ENCODE assay signal across 9 mouse cellular contexts in the genomic region with DNA sequence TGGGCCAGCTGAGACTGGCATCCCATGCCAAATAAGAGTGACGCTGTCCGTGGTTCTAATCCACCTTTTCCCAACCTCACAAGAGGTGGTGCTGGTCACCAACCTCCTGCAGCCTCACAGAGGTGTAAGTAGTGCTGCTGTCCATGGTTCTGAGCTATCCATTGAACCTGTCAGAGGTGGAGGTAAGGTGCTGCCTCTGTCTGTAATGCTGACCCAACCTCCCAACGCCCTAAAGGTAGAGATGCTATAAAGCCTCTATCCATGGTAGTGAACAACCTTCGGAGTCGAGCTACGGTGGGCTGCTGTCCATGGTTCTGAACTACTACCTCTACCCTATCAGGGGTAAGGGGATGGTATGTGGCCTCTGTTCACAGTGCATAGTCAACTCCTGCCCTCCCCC. TPM values are rescaled to one million over a fixed set of nuclear protein-coding genes. Genes with fewer than 3 reads are reported as not detected.
DNase-seq lines count a peak whose midpoint lies in the region; ATAC-seq and TF ChIP-seq lines count a peak whose summit lies in the region.
"Had no signal": no experiment of that assay in that cellular context is flagged by ENCODE, and none has a peak within 500 bp of the region (broad histone marks: within the 10 kb centered on the region; RNA-seq: fewer than 3 reads in every experiment).

No protein-coding gene starts in this region.

- no peaks in the 10 kb centered on the region for H3K9me3 ChIP-seq in hindbrain, embryonic 11.5 days (ENCODE audit: control insufficient read depth, low read length)
- no peaks in the 10 kb centered on the region for H3K9me3 ChIP-seq in hindbrain, embryonic 12.5 days (replicated peaks)
- H3K9me3 ChIP-seq in intestine, embryonic 15.5 days: no peaks in the 10 kb centered on the region
- H3K9me3 ChIP-seq in midbrain, embryonic 11.5 days (ENCODE audit: control insufficient read depth, low read length): no peaks in the 10 kb centered on the region

- TF ChIP-seq CTCF in layer of hippocampus, adult 2 months (conservative IDR thresholded peaks at IDR 0.05): no peak

- no peak overlapping the region for H3K4me3 ChIP-seq in hindbrain, embryonic 11.5 days (ENCODE audit: low read depth, low read length)
- no peak overlapping the region for H3K4me3 ChIP-seq in hindbrain, embryonic 12.5 days
- no peak overlapping the region for H3K4me3 ChIP-seq in intestine, embryonic 15.5 days (replicated peaks)
- H3K4me3 ChIP-seq in layer of hippocampus, adult 2 months: no peak overlapping the region
- H3K4me3 ChIP-seq in midbrain, embryonic 11.5 days (ENCODE audit: low read depth, low read length): no peak overlapping the region

- H3K9ac ChIP-seq in hindbrain, embryonic 11.5 days (ENCODE audit: low read depth, low read length): no peak overlapping the region
- no peak overlapping the region for H3K9ac ChIP-seq in hindbrain, embryonic 12.5 days
- no peak overlapping the region for H3K9ac ChIP-seq in intestine, embryonic 15.5 days
- H3K9ac ChIP-seq in midbrain, embryonic 11.5 days (ENCODE audit: low read length): no peak overlapping the region

- no peaks in the 10 kb centered on the region for H3K4me1 ChIP-seq in hindbrain, embryonic 11.5 days (replicated peaks; ENCODE audit: control insufficient read depth, insufficient read depth, low read length)
- H3K4me1 ChIP-seq in hindbrain, embryonic 12.5 days: no peaks in the 10 kb centered on the region
- no peaks in the 10 kb centered on the region for H3K4me1 ChIP-seq in intestine, embryonic 15.5 days (replicated peaks)
- no peaks in the 10 kb centered on the region for H3K4me1 ChIP-seq in midbrain, embryonic 11.5 days (ENCODE audit: control insufficient read depth, insufficient read depth, low read length)

- 31% methylated on average over 6 of the region's 6 CpGs for WGBS in hindbrain, embryonic 11.5 days
- 31% methylated on average over 6 of the region's 6 CpGs for WGBS in hindbrain, embryonic 12.5 days
- 16% methylated on average over 6 of the region's 6 CpGs for WGBS in intestine, embryonic 15.5 days
- WGBS in midbrain, embryonic 11.5 days: 25% methylated on average over 6 of the region's 6 CpGs

- no peak for ATAC-seq in hindbrain, embryonic 11.5 days (ENCODE audit: low FRiP score)
- ATAC-seq in hindbrain, embryonic 12.5 days (ENCODE audit: low FRiP score): no peak
- 0 out of 2 replicates have a peak, but pooled peaks have one; percentile 28 for ATAC-seq in intestine, embryonic 15.5 days
- peak; percentile 52; the same call in 1 of the 2 replicates for ATAC-seq in megakaryocyte-erythroid progenitor cell, adult 5-6 weeks (replicated peaks; ENCODE audit: low FRiP score, low TSS enrichment, poor library complexity, severe bottlenecking)
- ATAC-seq in megakaryocyte, adult 5-6 weeks (ENCODE audit: poor library complexity, severe bottlenecking): no peak
- no peak for ATAC-seq in midbrain, embryonic 11.5 days (ENCODE audit: low FRiP score)

- H3K27me3 ChIP-seq in hindbrain, embryonic 11.5 days (ENCODE audit: control insufficient read depth, insufficient read depth, low read length): no peaks in the 10 kb centered on the region
- no peaks in the 10 kb centered on the region for H3K27me3 ChIP-seq in hindbrain, embryonic 12.5 days
- H3K27me3 ChIP-seq in intestine, embryonic 15.5 days (replicated peaks): no peaks in the 10 kb centered on the region
- H3K27me3 ChIP-seq in midbrain, embryonic 11.5 days (ENCODE audit: control insufficient read depth, insufficient read depth, low read length): no peaks in the 10 kb centered on the region

- no peak overlapping the region for H3K27ac ChIP-seq in hindbrain, embryonic 11.5 days (ENCODE audit: low read depth, low read length)
- H3K27ac ChIP-seq in hindbrain, embryonic 12.5 days: no peak overlapping the region
- H3K27ac ChIP-seq in intestine, embryonic 15.5 days: no peak overlapping the region
- no peak overlapping the region for H3K27ac ChIP-seq in layer of hippocampus, adult 2 months
- no peak overlapping the region for H3K27ac ChIP-seq in midbrain, embryonic 11.5 days (ENCODE audit: low read depth, low read length)

- DNase-seq in hindbrain, embryonic 11.5 days (ENCODE audit: low spot score): peak; percentile 55
- DNase-seq in R1 (ENCODE audit: low read depth, low spot score): peak; percentile 82
- DNase-seq in layer of hippocampus, adult 2 months (ENCODE audit: low spot score in 2 of 2): no peak
- DNase-seq in midbrain, embryonic 11.5 days (ENCODE audit: low spot score, missing footprints): no peak

- H3K36me3 ChIP-seq in hindbrain, embryonic 11.5 days (ENCODE audit: control insufficient read depth, insufficient read depth, low read length): no peaks in the 10 kb centered on the region
- no peaks in the 10 kb centered on the region for H3K36me3 ChIP-seq in hindbrain, embryonic 12.5 days
- no peaks in the 10 kb centered on the region for H3K36me3 ChIP-seq in intestine, embryonic 15.5 days
- no peaks in the 10 kb centered on the region for H3K36me3 ChIP-seq in midbrain, embryonic 11.5 days (ENCODE audit: control insufficient read depth, insufficient read depth, low read length)

- no peak overlapping the region for H3K4me2 ChIP-seq in hindbrain, embryonic 11.5 days (replicated peaks; ENCODE audit: low read depth, low read length)
- H3K4me2 ChIP-seq in hindbrain, embryonic 12.5 days (replicated peaks): no peak overlapping the region
- H3K4me2 ChIP-seq in intestine, embryonic 15.5 days (replicated peaks): no peak overlapping the region
- no peak overlapping the region for H3K4me2 ChIP-seq in midbrain, embryonic 11.5 days

RNA-seq across cellular contexts. Expression of a gene that starts 11.5 kb away (rescaled TPM):
- polyA plus RNA-seq in hindbrain, embryonic 11.5 days (2014; fragmentation: Nextera tagmentation; extraction: Ambion mirVana): 1.2 and 1.3 TPM in 2 replicates
- 3.1 and 3.9 TPM in 2 replicates for polyA plus RNA-seq in hindbrain, embryonic 12.5 days (2016; fragmentation: Nextera tagmentation; extraction: Ambion mirVana)
- polyA plus RNA-seq in intestine, embryonic 15.5 days (2015; fragmentation: Nextera tagmentation; extraction: Ambion mirVana): 0.06 and 0.21 TPM in 2 replicates
- total RNA-seq in megakaryocyte-erythroid progenitor cell, adult 5-6 weeks (2014; fragmentation: Nextera tagmentation): not detected in 2 replicates
- total RNA-seq in megakaryocyte-erythroid progenitor cell, adult 5-6 weeks (2017): not detected in 2 replicates
- 10 to 100 TPM; 16.6 to 17.3 TPM for total RNA-seq in layer of hippocampus, adult 2 months (2021)
- not detected in 2 replicates for total RNA-seq in megakaryocyte, adult 5-6 weeks (2015)
- total RNA-seq in megakaryocyte, adult 5-6 weeks (2017): not detected in 2 replicates
- polyA plus RNA-seq in midbrain, embryonic 11.5 days (2014; fragmentation: Nextera tagmentation; extraction: Ambion mirVana): 0.68 and 0.86 TPM in 2 replicates
- total RNA-seq: gastrocnemius, postnatal 4 days had no signal

Comparison
In these comparisons a context has a peak if more than half of its experiments do, and no peak if none do; other contexts are left out.
1. ATAC-seq: peak in intestine, embryonic 15.5 days (single experiment) and megakaryocyte-erythroid progenitor cell, adult 5-6 weeks (single experiment); none in hindbrain, embryonic 11.5 days (single experiment), hindbrain, embryonic 12.5 days (single experiment), megakaryocyte, adult 5-6 weeks (single experiment) and midbrain, embryonic 11.5 days (single experiment).
2. DNase-seq: peak in hindbrain, embryonic 11.5 days (single experiment) and R1 (single experiment); none in layer of hippocampus, adult 2 months (0 of 2) and midbrain, embryonic 11.5 days (single experiment).